Mouse (Mus musculus) left cerebral cortex, adult 18-20 months (tissue): ENCODE results near the gene Zrsr1. TPM values are rescaled to one million over a fixed set of nuclear protein-coding genes. Genes with fewer than 3 reads are reported as not detected.

Source experiments
- DNase-seq, 2 experiments: peaks; one replicate each; pipeline ENCODE4 v3.0.0; 2021 to 2022; ENCODE audit warnings: low spot score in 2 of 2, mixed read lengths in 1 of 2
- total RNA-seq, 2 experiments: library from RNA; stranded (reverse); gene quantifications; 2 replicates each; pipeline ENCODE4 v1.2.3; 2021

Zrsr1 gene
- total RNA-seq, 2 experiments from 2014 or later, result 70.9 to 72.5 TPM

DNA sequence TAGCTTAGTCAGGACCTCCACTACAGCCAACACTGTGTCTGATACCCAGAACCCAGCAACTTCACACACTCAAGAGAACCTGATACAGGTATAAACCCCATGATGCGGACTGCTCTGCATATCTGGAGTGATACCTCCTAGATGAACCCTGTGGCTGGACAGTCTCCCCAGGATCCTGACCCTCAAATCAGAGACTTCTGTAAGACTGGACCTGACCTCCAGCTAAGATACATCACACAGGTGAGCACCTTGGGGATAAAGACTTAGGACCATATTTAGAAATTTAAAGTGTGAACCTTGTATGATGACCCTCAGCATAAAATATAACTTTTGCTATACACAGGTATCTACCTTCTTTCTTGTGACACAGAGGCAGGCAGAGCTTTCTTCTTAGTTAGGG lies 1.3 kb upstream of the Zrsr1 start:
- DNase-seq, result no peak

DNA sequence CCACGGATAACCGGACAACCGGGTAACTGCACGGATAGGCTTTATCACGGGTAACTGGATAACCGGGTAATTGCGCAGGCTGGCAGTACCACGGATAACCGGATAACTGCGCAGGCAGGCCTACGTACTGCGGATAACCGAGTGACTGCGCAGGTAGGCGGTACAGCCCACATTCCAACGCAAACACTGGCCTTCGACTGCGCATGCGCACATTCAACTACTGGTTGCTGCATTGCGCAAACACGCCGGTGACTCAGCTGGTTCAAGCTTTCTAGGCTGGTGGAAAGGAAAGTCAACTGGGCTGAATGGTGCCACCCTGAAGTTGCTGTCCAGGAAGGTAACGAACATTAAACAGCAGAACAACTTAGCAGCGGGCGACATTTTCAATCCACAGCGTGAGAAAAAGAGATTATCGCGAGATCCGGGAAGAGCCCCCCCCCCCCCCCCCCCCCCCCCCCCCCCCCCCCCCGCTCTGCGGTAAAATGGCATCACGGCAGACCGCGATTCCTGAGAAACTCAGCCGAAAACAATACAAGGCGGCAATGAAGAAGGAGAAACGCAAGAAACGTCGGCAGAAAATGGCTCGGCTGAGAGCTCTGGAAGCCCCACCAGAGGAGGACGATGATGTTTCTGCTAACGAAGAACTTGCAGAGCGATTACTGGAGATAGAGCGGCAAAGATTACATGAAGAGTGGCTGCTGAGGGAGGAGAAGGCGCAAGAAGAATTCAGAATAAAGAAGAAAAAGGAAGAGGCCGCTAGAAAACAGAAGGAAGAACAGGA lies 1.1 kb downstream of the Zrsr1 start:
- DNase-seq, result peak; percentile 81 to 86

DNA sequence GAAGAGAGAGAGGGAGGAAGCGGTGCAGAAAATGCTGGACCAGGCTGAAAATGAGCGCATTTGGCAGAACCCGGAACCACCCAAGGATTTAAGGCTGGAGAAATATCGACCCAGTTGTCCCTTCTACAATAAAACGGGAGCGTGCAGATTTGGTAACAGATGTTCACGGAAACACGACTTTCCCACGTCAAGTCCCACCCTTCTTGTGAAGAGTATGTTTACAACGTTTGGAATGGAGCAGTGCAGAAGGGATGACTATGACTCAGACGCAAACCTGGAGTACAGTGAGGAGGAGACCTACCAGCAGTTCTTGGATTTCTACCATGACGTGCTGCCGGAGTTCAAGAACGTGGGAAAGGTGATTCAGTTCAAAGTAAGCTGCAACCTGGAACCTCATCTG lies 1.8 kb downstream of the Zrsr1 start:
- DNase-seq, result peak in 1 of 2 experiments; percentile 23

DNA sequence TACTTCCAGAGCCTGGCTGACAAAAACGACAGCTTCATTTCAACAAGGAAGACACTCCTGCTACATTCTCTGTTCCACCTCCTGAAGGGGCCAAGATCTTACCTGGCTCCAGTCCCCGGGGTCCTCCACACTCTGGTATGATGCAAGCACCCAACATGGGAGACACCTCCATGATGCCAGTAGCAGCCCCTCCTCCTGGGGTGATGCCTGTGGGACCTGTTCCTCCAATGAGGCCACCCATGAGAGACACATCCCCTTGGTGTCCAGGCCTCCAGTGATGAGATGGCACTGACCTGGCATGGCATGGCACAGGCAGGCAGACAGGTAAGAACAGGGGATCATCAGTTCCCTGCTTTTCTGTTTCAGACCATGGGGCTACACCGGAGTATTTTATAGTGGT lies 6.4 kb downstream of the Zrsr1 start:
- DNase-seq, result no peak

DNA sequence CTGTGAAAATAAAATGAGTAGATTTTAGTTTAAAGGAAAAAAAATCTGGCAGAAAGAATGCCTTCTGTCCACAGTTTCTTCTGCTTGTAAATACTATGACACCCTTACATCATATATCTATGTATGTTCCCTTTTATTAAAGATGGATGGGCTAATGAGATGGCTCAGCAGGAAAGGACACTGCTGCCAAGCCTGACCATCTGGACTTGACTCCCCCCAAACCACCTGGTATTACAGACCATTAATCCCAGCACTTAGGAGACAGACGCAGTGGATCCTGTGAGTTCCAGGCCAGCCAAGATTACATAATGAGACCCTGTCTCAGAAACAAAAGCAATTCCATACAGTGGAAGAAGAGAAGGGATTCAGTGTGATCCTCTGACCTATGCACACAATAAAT lies 6.9 kb downstream of the Zrsr1 start:
- no peak for DNase-seq

DNA sequence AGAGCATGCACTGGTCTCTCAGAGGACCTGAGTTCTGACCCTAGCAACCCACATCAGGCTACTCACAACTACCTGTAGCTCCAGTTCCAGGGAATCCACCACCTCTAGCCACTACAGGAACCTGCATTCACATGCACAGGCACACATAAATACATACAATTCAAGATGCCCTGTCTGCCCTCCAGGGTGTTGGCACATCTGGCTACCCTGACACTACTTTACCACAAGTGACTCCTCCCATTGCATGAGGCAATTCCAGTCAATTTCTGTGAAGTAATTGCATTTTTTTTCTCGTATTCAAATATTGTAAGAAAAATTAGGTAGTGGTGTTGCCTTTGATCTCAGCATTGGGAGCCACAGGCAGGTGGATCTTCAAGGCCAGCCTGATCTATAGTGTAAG lies 7.4 kb downstream of the Zrsr1 start:
- no peak for DNase-seq

DNA sequence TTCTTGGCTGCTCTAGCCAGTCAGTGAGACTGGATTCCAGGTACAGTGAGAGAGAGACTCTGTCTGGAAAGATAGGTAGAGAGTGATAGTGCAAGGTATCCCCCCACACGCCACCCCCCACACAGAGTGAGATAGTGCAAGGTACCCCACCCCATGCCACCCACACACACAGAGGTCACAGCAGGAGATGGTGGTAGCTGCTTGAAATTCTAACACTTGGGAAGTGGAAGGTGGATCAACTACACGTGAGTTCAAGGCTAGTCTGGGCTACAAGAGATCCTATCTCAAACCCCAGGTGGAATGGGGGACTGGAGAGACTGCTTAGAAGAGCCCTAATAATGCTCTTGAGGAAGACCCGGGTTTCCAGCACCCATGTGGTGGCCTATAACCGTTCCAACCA lies 9.2 kb downstream of the Zrsr1 start:
- DNase-seq, result no peak

DNA sequence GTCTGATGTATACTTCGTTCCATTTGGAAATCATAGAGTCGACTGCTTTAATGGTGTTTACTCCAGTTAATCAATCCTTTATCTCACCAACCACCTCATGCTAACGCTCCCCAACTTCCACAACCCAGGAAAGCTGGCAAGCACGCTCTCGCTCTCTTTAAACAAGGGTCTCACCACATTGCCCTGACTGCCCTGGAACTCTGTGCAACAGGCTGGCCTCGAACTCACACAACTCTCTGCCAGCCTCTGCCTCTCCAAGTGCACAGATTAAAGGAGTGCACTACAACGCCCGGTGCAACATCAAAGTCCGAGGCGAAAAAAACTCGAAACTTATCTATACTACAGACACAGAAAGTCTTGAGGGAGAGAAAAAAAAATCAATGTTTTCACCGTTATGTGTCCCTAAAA lies 9.7 kb downstream of the Zrsr1 start:
- DNase-seq, result no peak

DNA sequence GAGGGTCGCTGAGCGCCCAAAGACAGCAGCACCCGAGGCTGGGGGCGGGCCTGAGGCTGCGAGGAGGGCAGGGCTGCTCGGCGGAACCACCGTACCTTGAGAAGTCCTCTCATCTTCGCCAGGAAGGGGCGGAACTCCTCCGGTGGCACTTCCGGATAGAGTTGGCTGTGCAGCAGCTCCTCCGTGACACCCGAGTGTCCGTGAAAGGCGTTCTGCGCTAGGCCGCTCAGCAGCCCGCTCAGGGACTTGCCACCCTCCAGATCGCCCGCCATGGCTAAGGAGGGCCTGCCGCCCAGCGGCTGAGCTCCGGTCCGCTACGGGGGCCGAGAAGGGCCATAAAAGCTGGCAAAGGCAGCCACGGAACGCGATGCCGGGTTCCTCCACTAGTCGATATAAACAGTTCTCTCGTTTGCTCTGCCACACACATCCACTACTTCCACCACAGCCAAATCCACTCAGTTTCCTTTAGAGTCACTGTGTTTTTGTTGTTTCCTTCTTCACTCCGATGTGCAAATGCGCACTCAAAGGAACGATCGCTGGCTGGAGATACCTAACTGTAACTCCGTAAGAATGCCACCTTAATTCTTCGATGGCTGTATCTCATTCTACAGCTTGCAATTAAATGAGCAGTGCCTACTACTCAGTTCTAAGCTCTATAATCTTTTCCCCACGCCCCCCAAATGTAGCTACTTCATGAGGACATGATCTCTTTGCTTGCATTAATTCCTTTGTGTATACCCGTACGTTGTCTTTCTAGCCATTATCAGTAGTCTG lies 10.4 kb downstream of the Zrsr1 start, which contains the start of the genes Gm28048 and Commd1:
TSS of gene Gm28048 (minus strand) at position 107 of the 774 bp plus-strand sequence.
TSS of gene Commd1 (minus strand) at position 399 of the 774 bp plus-strand sequence.
- DNase-seq, result peak; percentile 95 to 98

DNA sequence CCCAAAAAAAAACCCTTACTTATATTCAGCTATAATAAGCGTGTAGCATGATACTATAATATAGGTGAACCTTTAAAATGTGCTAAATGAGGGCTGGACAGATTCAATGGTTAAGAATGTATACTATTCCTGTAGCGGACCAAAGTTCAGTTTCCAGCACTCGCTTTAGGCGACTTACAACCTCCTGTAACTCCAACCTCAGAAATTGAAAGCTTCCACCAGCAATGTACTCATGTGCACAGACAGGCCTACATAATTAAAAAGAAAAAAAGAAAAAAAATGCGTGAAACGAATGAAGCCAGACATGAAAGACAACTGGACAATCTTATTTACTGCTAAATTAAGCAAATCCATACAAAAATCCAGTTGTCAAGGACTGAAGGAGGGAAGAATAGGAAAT lies 11.0 kb downstream of the Zrsr1 start:
- no peak for DNase-seq

DNA sequence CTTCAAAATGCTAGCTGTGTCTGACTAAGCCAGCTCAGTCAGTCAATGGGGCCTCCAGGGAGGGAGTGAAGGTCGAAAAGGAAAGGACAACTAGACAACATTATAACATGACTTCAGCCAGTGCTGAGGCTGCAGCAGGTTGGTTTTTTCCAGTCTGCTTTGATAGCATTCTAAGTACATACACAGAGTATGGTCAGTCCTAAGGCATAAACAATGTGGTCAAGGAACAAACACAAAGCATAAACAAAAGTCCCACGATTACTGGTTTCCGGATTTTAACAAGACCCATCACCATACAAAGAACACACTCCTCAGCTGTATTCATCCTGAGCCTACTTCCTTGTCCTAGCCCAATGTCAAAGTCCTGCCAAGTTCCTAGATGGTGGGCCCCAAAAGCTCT lies 13.7 kb downstream of the Zrsr1 start:
- no peak for DNase-seq

DNA sequence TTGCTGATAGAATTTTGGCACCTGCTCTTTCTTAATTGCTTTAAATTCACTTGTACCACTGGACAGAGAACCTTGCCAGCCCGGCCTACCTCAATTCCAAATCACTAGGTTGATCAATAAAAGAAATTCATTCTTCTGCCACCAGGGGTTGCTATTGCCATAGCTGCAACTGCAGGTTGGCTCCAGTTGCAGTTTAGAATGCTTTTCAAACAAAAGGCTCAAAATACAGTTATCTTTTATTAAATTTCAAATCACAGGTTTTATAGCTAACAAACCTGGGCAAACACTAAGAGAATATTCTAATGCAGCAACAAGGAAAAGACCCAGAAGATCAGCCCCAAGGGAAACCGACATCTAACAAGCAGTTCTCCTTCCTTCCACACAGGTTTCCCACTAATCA lies 15.6 kb downstream of the Zrsr1 start:
- DNase-seq, result peak; percentile 25 to 42

DNA sequence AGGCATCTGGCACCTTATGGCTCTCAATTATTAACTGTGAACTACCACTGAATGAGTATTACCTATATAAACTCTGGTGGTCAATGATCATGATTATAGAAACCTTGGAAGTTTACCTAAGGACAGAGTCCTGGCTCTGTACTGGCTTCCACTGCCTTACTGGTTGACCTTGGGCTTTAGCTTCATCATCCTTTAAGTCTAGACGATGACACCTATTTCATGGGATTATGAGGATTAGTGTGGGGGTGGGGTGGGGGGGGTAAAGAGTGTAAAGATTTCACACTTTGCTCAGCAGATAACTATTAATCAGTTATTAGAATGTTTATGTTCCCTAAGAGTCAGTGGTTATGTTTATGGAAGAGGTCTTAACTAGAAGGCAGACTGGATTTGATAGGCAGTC lies 18.0 kb downstream of the Zrsr1 start:
- no peak for DNase-seq

DNA sequence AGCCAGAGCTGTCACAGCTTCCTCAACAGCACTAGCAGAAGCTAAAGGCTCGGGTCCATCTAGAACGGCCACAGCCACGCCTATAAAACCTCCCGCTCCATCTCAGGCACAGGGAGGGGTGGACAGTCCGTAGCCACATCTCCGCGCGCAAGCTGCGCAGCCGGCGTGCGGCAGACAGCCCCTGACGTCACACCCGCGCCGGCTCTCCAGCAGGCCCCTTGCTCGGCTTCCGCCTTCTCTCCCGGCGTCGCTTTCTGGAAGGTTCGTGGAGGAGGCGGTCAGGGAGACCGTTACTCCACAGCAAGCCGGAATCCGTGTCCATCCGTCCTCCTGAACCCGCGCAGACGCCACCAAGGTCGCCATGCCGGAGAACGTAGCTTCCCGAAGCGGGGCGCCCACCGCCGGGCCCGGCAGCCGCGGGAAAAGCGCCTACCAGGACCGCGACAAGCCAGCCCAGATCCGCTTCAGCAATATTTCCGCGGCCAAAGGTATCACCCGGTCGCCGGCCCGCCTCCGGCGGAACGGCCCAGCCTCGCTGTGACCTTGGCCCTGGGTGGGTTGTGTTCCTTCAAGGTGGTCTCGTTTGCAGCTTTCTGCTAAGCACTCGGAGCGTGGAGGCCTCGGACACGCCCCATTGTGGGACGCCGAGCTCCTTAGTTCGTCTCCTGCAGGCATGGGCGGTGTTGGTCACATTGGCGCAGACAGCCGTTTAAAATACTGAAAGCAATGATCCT lies 18.8 kb downstream of the Zrsr1 start, which contains the start of gene Cct4:
TSS of gene Cct4 (plus strand) at position 127 of the 734 bp plus-strand sequence.
- DNase-seq, result peak; percentile 94 to 95

DNA sequence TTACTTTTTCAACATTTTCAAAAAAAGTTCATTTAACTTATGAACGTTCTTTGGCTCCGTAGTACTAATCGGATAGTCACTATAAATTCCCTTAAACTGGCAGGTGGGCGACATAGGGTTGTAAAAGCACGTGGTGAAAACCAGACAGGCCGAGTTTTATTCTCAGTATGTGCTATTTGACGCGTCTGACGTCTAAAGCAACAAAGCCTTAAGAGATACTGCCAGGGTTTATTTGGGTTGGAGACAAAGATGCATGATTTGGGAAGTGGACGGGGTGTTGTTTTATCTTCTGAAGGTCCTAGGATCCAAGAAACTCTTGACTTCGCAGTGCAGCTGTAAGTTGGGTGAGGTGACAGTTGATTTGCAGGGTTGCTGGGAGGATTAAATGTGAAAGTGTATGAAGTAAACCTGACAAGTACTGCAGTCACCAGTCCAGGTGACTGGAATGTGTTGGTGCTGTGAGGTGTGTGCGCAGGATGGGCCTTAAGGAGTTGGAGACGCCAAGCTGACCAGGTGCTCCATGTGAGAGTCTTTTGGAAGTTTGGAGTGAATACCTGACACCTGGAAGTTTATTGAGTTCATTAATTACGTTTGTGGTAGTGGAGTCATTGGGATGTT lies 19.5 kb downstream of the Zrsr1 start:
- no peak for DNase-seq

DNA sequence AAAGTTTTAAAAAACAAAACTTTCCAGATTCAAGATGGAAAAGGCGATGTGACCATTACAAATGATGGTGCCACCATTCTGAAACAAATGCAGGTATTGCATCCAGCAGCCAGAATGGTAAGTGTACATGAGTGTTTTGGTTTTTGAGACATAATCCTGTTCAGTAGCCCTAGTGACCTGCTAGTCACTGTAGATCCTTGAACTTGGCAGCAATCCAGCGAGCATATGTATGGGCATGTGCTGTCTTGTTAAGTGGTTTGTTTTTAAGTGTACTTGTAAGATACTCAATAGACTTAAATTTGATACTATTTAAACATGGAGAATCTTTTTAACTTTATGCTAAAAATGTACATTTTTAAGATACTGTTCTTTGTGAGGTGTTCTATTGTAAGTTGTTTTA lies 22.5 kb downstream of the Zrsr1 start:
- DNase-seq, result no peak

DNA sequence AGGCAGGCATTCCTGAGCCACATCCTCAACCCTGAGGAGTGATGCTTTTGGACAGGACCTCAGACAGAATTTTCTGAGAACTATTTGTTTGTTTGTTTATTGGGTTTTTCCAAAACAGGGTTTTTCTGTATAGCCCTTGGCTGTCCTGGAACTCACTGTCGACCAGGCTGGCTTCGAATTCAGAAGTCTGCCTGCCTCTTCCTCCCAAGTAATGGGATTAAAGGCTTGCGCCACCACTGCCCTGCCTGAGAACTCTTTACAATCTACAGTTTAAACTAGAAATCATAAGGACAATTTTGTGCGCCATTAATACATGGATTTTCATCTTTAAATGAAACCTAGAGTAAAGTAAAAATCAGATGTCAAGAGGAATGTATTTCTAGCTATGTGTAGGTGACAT lies 23.7 kb downstream of the Zrsr1 start:
- no peak for DNase-seq

DNA sequence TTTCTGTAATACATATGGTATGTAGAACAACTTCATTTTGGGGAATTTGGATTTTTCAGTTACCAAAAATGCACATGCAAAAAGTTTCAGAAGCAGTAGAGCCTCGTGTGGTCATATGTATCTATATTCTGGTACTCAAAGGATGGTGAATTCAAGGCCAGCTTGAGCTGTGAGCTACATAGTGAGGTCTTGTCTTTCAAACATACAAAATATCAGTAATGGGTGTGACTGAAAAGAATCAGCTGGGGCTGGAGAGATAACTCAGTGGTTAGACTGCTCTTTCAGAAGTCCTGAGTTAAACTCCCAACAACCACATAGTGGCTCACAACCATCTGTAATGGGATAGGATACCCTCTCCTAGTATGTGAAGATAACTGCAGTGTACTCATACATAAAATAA lies 26.5 kb downstream of the Zrsr1 start:
- no peak for DNase-seq

DNA sequence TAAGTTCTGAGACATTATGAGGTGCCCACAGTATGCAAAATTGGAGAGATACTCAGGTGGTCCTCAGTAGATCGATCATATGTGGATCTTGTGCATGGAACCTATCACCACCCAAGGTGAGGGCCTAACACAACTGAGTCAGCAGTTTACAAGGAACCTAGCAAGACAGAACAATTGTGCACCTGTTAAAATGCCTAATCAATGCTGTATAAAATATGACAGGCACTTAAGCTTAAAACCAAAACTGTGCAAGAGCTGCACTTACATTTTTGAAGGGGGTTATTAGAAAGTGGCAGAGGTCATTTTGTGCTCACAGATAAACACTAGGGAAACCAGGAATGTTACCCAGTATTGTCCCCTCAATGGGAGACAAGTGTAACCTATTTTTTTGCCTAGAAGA lies 33.5 kb downstream of the Zrsr1 start:
- no peak for DNase-seq

DNA sequence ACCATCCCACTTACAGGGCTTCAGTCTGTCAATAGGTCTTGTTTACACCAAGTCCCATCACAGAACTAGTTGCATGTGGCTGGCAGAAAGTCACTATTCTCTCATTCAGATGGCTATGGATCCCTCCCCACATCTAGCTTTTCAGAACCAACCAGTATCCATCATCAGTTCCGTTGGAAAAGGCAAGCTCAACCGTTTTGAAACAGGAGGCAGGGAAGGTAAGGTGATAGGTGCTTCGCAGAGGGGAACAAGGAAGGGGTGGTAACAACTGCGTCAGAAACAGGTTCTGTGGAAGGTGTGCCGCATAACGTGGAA lies 35.3 kb downstream of the Zrsr1 start:
- no peak for DNase-seq

DNA sequence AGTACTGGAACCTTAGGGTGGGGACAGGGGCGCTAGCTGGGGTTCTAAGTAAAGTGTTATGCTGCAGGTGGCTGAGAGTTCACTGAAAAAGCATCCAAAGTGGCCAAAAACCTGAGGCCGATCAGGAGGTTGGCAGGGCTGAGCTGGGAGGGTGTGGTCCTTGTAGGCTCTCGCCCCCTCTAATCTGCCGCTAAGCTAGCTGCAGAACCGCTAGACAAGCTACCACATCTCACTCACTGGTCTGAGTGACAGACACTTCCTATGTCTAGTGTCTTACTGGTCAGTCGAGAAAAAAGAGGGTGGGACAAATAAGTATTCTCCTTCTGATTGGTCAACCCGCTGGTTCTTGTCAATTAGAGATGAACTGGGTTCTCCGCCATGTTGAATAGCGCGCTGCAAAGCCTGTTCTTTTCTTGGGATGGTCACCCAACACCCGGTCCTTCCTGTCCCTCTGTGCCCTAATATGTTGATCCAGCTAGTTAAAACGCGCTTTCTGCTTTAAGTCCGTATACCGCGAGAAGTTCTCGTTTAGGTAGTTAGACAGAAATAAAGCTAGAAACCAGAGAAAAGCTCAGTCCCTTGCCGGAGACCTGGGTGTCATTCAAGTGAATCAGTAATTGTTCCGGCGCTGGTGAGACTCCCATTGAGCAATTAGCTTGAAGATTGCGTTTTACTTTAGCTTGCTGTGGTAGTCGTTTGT lies 35.8 kb downstream of the Zrsr1 start, which contains the start of gene Fam161a:
TSS of gene Fam161a (plus strand) at position 51 of the 700 bp plus-strand sequence.
- DNase-seq, result peak; percentile 74 to 79
